Comparison of ENCODE assay signal across 11 mouse cellular contexts in genomic region chr14:9475169-9475568, GRCm38 (mm10).
A peak's percentile ranks its signal among the peaks of the same experiment; 100 is the strongest.
DNase-seq lines count a peak whose midpoint lies in the region; ATAC-seq lines count a peak whose summit lies in the region.
"Had no signal": no experiment of that assay in that cellular context is flagged by ENCODE, and none has a peak within 500 bp of the region (broad histone marks: within the 10 kb centered on the region; RNA-seq: fewer than 3 reads in every experiment).

No protein-coding gene starts in this region.

- no peak overlapping the region for H3K4me3 ChIP-seq in forebrain, embryonic 14.5 days (ENCODE audit: low read depth, low read length)
- H3K4me3 ChIP-seq: intestine, embryonic 15.5 days; neural tube, embryonic 12.5 days had no signal

- intact Hi-C loops in heart, postnatal 14 days (cut with DNase I) = no loop called here

- H3K4me2 ChIP-seq in forebrain, embryonic 14.5 days (ENCODE audit: low read length) = no peak overlapping the region
- H3K4me2 ChIP-seq: intestine, embryonic 15.5 days; neural tube, embryonic 12.5 days had no signal

- no peak overlapping the region for H3K27ac ChIP-seq in forebrain, embryonic 14.5 days (ENCODE audit: low read depth, low read length)
- H3K27ac ChIP-seq: intestine, embryonic 15.5 days; neural tube, embryonic 12.5 days had no signal

- H3K27me3 ChIP-seq in forebrain, embryonic 14.5 days (replicated peaks; ENCODE audit: control insufficient read depth, insufficient read depth, low read length) = no peaks in the 10 kb centered on the region
- H3K27me3 ChIP-seq: intestine, embryonic 15.5 days; neural tube, embryonic 12.5 days had no signal

- no peak overlapping the region for H3K9ac ChIP-seq in forebrain, embryonic 14.5 days (ENCODE audit: low read length)
- H3K9ac ChIP-seq: intestine, embryonic 15.5 days; neural tube, embryonic 12.5 days had no signal

- no peaks in the 10 kb centered on the region for H3K4me1 ChIP-seq in forebrain, embryonic 14.5 days (ENCODE audit: control insufficient read depth, insufficient read depth, low read length)
- H3K4me1 ChIP-seq: intestine, embryonic 15.5 days; neural tube, embryonic 12.5 days had no signal

- 65% methylated on average over 7 of the region's 7 CpGs for WGBS in forebrain, embryonic 14.5 days

- H3K36me3 ChIP-seq in forebrain, embryonic 14.5 days (ENCODE audit: control insufficient read depth, insufficient read depth, low read length) = no peaks in the 10 kb centered on the region
- H3K36me3 ChIP-seq: intestine, embryonic 15.5 days; neural tube, embryonic 12.5 days had no signal

- no peak for ATAC-seq in forebrain, embryonic 14.5 days
- ATAC-seq: CD4-positive, CD25-positive, alpha-beta regulatory T cell, adult 4 months; intestine, embryonic 15.5 days had no signal

- no peaks in the 10 kb centered on the region for H3K9me3 ChIP-seq in forebrain, embryonic 14.5 days (replicated peaks; ENCODE audit: control insufficient read depth, low read length)
- H3K9me3 ChIP-seq: intestine, embryonic 15.5 days; neural tube, embryonic 12.5 days had no signal

- DNase-seq in cerebellum, postnatal 25 days = peak; percentile 15 to 20
- no peak for DNase-seq in cerebellum, adult 9-10 months
- peak; percentile 16 to 31 for DNase-seq in right cerebral cortex, adult 2 months (ENCODE audit: low spot score in 2 of 2)
- DNase-seq in right cerebral cortex, postnatal 14 days = no peak
- DNase-seq in heart, postnatal 14 days = peak; percentile 15 to 16
- no peak for DNase-seq in forebrain, embryonic 14.5 days (ENCODE audit: low spot score)
- no peak for DNase-seq in kidney, postnatal 36 days
- no peak for DNase-seq in embryo, embryonic 9.5 days (ENCODE audit: extremely low spot score)

Comparison
In these comparisons a context has a peak if more than half of its experiments do, and no peak if none do; other contexts are left out.
1. DNase-seq: peak in cerebellum, postnatal 25 days (2 of 2), right cerebral cortex, adult 2 months (2 of 2) and heart, postnatal 14 days (2 of 2); none in cerebellum, adult 9-10 months (single experiment), right cerebral cortex, postnatal 14 days (single experiment), forebrain, embryonic 14.5 days (single experiment), kidney, postnatal 36 days (0 of 2) and embryo, embryonic 9.5 days (single experiment).